Comparison of ENCODE assay signal across 7 mouse cellular contexts in the genomic region with DNA sequence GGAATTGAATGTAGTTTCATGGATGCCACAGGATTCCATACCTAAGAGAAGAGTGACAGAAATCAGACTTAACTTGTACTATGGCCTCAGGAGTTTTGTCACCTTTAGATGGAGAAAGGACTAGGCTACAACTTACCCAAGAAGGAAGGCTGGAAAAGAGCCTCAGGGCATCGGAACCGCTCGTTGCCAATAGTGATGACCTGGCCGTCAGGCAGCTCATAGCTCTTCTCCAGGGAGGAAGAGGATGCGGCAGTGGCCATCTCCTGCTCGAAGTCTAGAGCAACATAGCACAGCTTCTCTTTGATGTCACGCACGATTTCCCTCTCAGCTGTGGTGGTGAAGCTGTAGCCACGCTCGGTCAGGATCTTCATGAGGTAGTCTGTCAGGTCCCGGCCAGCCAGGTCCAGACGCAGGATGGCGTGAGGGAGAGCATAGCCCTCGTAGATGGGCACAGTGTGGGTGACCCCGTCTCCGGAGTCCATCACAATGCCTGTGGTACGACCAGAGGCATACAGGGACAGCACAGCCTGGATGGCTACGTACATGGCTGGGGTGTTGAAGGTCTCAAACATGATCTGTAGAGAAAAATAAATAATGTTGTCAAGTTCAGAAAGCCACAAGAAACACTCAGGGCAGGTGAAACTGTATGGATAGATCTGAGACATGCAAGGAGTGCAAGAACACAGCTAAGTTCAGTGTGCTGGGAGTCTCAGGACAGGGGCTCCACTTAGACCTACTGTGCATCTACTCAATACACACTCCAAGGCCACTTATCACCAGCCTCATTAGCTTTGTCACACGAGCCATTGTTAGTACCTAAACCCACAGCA. TPM values are rescaled to one million over a fixed set of nuclear protein-coding genes. Genes with fewer than 3 reads are reported as not detected.
DNase-seq lines count a peak whose midpoint lies in the region; ATAC-seq and TF ChIP-seq lines count a peak whose summit lies in the region.

No protein-coding gene starts in this region.

- no peak for DNase-seq in hindbrain, embryonic 14.5 days (ENCODE audit: low spot score)
- no peak for DNase-seq in midbrain, postnatal 0 days (ENCODE audit: low spot score)
- no peak for DNase-seq in spleen, postnatal 10 days (ENCODE audit: low spot score in 2 of 2)

- H3K27me3 ChIP-seq in megakaryocyte, embryonic 14.5 days (replicated peaks) = no peaks in the 10 kb centered on the region
- no peaks in the 10 kb centered on the region for H3K27me3 ChIP-seq in embryonic facial prominence, embryonic 12.5 days
- H3K27me3 ChIP-seq in hindbrain, embryonic 14.5 days (ENCODE audit: control insufficient read depth, insufficient read depth, low read length) = no peaks in the 10 kb centered on the region
- H3K27me3 ChIP-seq in midbrain, postnatal 0 days (ENCODE audit: insufficient read depth, low read length) = no peaks in the 10 kb centered on the region

- WGBS in embryonic facial prominence, embryonic 12.5 days = 78% methylated on average over 19 of the region's 19 CpGs
- 71% methylated on average over 19 of the region's 19 CpGs for WGBS in hindbrain, embryonic 14.5 days
- 61% methylated on average over 19 of the region's 19 CpGs for WGBS in midbrain, postnatal 0 days

- no peaks in the 10 kb centered on the region for H3K9me3 ChIP-seq in megakaryocyte, embryonic 14.5 days
- H3K9me3 ChIP-seq in embryonic facial prominence, embryonic 12.5 days = no peaks in the 10 kb centered on the region
- no peaks in the 10 kb centered on the region for H3K9me3 ChIP-seq in hindbrain, embryonic 14.5 days (ENCODE audit: control insufficient read depth, low read length)
- no peaks in the 10 kb centered on the region for H3K9me3 ChIP-seq in midbrain, postnatal 0 days (ENCODE audit: low read length)

- H3K4me2 ChIP-seq in embryonic facial prominence, embryonic 12.5 days (replicated peaks) = peak overlapping the region; percentile 89
- H3K4me2 ChIP-seq in hindbrain, embryonic 14.5 days (replicated peaks) = peak overlapping the region; percentile 88
- peak overlapping the region; percentile 78 for H3K4me2 ChIP-seq in midbrain, postnatal 0 days (ENCODE audit: low read depth, low read length, poor library complexity, severe bottlenecking)

- peak overlapping the region; percentile 100 for H3K27ac ChIP-seq in embryonic facial prominence, embryonic 12.5 days
- peak overlapping the region; percentile 100 for H3K27ac ChIP-seq in hindbrain, embryonic 14.5 days
- peak overlapping the region; percentile 100; the same call in 1 of the 2 replicates for H3K27ac ChIP-seq in midbrain, postnatal 0 days (ENCODE audit: low read depth, low read length)

- no peak for TF ChIP-seq CTCF in midbrain, postnatal 0 days (IDR thresholded peaks at IDR 0.05)

- peak overlapping the region; percentile 100 for H3K9ac ChIP-seq in embryonic facial prominence, embryonic 12.5 days
- peak overlapping the region; percentile 100 for H3K9ac ChIP-seq in hindbrain, embryonic 14.5 days
- peak overlapping the region; percentile 100 for H3K9ac ChIP-seq in midbrain, postnatal 0 days (replicated peaks; ENCODE audit: low read length, poor library complexity, severe bottlenecking)

- ATAC-seq in megakaryocyte, adult 5-6 weeks (ENCODE audit: poor library complexity, severe bottlenecking) = no peak
- ATAC-seq in embryonic facial prominence, embryonic 12.5 days (ENCODE audit: insufficient number of reproducible peaks, insufficient read depth, low FRiP score, low TSS enrichment) = no peak
- ATAC-seq in hindbrain, embryonic 14.5 days (ENCODE audit: low FRiP score) = no peak
- no peak for ATAC-seq in midbrain, postnatal 0 days (ENCODE audit: low FRiP score)
- ATAC-seq in megakaryocyte progenitor cell, adult 5-6 weeks (replicated peaks; ENCODE audit: poor library complexity) = no peak

- H3K4me3 ChIP-seq in megakaryocyte, embryonic 14.5 days (replicated peaks) = peak overlapping the region; percentile 99
- peak overlapping the region; percentile 94 for H3K4me3 ChIP-seq in embryonic facial prominence, embryonic 12.5 days
- peak overlapping the region; percentile 100 for H3K4me3 ChIP-seq in hindbrain, embryonic 14.5 days (replicated peaks; ENCODE audit: low read length)
- H3K4me3 ChIP-seq in midbrain, postnatal 0 days (ENCODE audit: low read depth, low read length) = peak overlapping the region; percentile 97

- peaks cover 62% of the 10 kb centered on the region for H3K36me3 ChIP-seq in megakaryocyte, embryonic 14.5 days (replicated peaks; ENCODE audit: low read length)
- H3K36me3 ChIP-seq in embryonic facial prominence, embryonic 12.5 days = peaks cover 54% of the 10 kb centered on the region
- H3K36me3 ChIP-seq in hindbrain, embryonic 14.5 days (replicated peaks; ENCODE audit: control insufficient read depth, insufficient read depth) = peaks cover 62% of the 10 kb centered on the region
- H3K36me3 ChIP-seq in midbrain, postnatal 0 days (ENCODE audit: insufficient read depth, low read length) = peaks cover 45% of the 10 kb centered on the region

- peaks cover 81% of the 10 kb centered on the region for H3K4me1 ChIP-seq in megakaryocyte, embryonic 14.5 days
- peaks cover 43% of the 10 kb centered on the region for H3K4me1 ChIP-seq in embryonic facial prominence, embryonic 12.5 days
- H3K4me1 ChIP-seq in hindbrain, embryonic 14.5 days (replicated peaks; ENCODE audit: control insufficient read depth, insufficient read depth, low read length) = peaks cover 48% of the 10 kb centered on the region
- peaks cover 18% of the 10 kb centered on the region for H3K4me1 ChIP-seq in midbrain, postnatal 0 days (ENCODE audit: insufficient read depth, low read length)

RNA-seq across cellular contexts. Expression of a gene that starts 2.1 kb away (rescaled TPM):
- 9,487 and 13,262 TPM in 2 replicates for polyA plus RNA-seq in megakaryocyte, embryonic 14.5 days (2012; ENCODE audit: insufficient read depth, low replicate concordance)
- 15,428 and 15,938 TPM in 2 replicates for total RNA-seq in megakaryocyte, adult 5-6 weeks (2015)
- 7,091 and 10,908 TPM in 2 replicates for total RNA-seq in megakaryocyte, adult 5-6 weeks (2017)
- polyA plus RNA-seq in embryonic facial prominence, embryonic 12.5 days (2016; fragmentation: Nextera tagmentation; extraction: Ambion mirVana) = 13,963 and 14,730 TPM in 2 replicates
- polyA plus RNA-seq in hindbrain, embryonic 14.5 days (2014; fragmentation: Nextera tagmentation; extraction: Ambion mirVana) = 13,534 and 14,549 TPM in 2 replicates
- total RNA-seq in midbrain, postnatal 0 days (2014; rRNA removed) = 5,191 and 5,200 TPM in 2 replicates
- 15,915 and 17,004 TPM in 2 replicates for polyA plus RNA-seq in midbrain, postnatal 0 days (2015; fragmentation: Nextera tagmentation; extraction: Ambion mirVana)
- 5,014 and 5,318 TPM in 2 replicates for total RNA-seq in megakaryocyte progenitor cell, adult 5-6 weeks (2015)
- 3,372 and 3,558 TPM in 2 replicates for total RNA-seq in megakaryocyte progenitor cell, adult 5-6 weeks (2017)

RNA-seq across cellular contexts. Expression of a gene that starts 9.2 kb away (rescaled TPM):
- polyA plus RNA-seq in megakaryocyte, embryonic 14.5 days (2012; ENCODE audit: insufficient read depth, low replicate concordance) = 4.7 and 4.9 TPM in 2 replicates
- total RNA-seq in megakaryocyte, adult 5-6 weeks (2015) = 1.7 and 3.0 TPM in 2 replicates
- 2.6 and 2.7 TPM in 2 replicates for total RNA-seq in megakaryocyte, adult 5-6 weeks (2017)
- 14.6 and 16.5 TPM in 2 replicates for polyA plus RNA-seq in embryonic facial prominence, embryonic 12.5 days (2016; fragmentation: Nextera tagmentation; extraction: Ambion mirVana)
- polyA plus RNA-seq in hindbrain, embryonic 14.5 days (2014; fragmentation: Nextera tagmentation; extraction: Ambion mirVana) = 26.1 TPM in 2 replicates
- total RNA-seq in midbrain, postnatal 0 days (2014; rRNA removed) = 52.8 and 67.5 TPM in 2 replicates
- 25.5 and 27.5 TPM in 2 replicates for polyA plus RNA-seq in midbrain, postnatal 0 days (2015; fragmentation: Nextera tagmentation; extraction: Ambion mirVana)
- 1.9 and 2.2 TPM in 2 replicates for total RNA-seq in megakaryocyte progenitor cell, adult 5-6 weeks (2015)
- total RNA-seq in megakaryocyte progenitor cell, adult 5-6 weeks (2017) = 2.4 and 2.6 TPM in 2 replicates

RNA-seq across cellular contexts. Expression of a gene that starts 55.7 kb away (rescaled TPM):
- polyA plus RNA-seq in megakaryocyte, embryonic 14.5 days (2012; ENCODE audit: insufficient read depth, low replicate concordance) = 1.3 and 3.6 TPM in 2 replicates
- not detected in 2 replicates for total RNA-seq in megakaryocyte, adult 5-6 weeks (2015)
- total RNA-seq in megakaryocyte, adult 5-6 weeks (2017) = 0.08 and 0.11 TPM in 2 replicates
- 506 and 520 TPM in 2 replicates for polyA plus RNA-seq in embryonic facial prominence, embryonic 12.5 days (2016; fragmentation: Nextera tagmentation; extraction: Ambion mirVana)
- 459 and 508 TPM in 2 replicates for polyA plus RNA-seq in hindbrain, embryonic 14.5 days (2014; fragmentation: Nextera tagmentation; extraction: Ambion mirVana)
- total RNA-seq in midbrain, postnatal 0 days (2014; rRNA removed) = 536 and 616 TPM in 2 replicates
- polyA plus RNA-seq in midbrain, postnatal 0 days (2015; fragmentation: Nextera tagmentation; extraction: Ambion mirVana) = 485 and 504 TPM in 2 replicates
- total RNA-seq in megakaryocyte progenitor cell, adult 5-6 weeks (2015) = 0.20 TPM in 1 of 2 replicates, not detected in the other
- 0.10 TPM in 1 of 2 replicates, not detected in the other for total RNA-seq in megakaryocyte progenitor cell, adult 5-6 weeks (2017)

Comparison
In these comparisons a context has a peak if more than half of its experiments do, and no peak if none do; other contexts are left out.
1. RNA of a gene that starts 55.7 kb away (polyA plus RNA-seq): 506 to 520 TPM in embryonic facial prominence, embryonic 12.5 days, 485 to 504 TPM in midbrain, postnatal 0 days and 459 to 508 TPM in hindbrain, embryonic 14.5 days; 1.3 to 3.6 TPM in megakaryocyte, embryonic 14.5 days; every median in the first group is over 100 times any median in the second.
2. Peak in every context shown above with its lines, with median percentiles within 50 percentile points of each other: H3K4me3 ChIP-seq, H3K27ac ChIP-seq, H3K4me2 ChIP-seq and H3K9ac ChIP-seq.